Mouse (Mus musculus): ENCODE measurements around the gene Gm21834.

Gene Gm21834

GRCm38 (mm10) chr17:57742119-57742518 lies at the start of gene Gm21834:
Gene Gm21834, minus strand, starts transcription at chr17:57742219.
- no peak for DNase-seq (ENCODE audit: low spot score in 2 of 2)

GRCm38 (mm10) chr17:57788161-57788799 lies 46.3 kb upstream of the Gm21834 start:
- no peak for DNase-seq (ENCODE audit: low spot score in 2 of 2)

GRCm38 (mm10) chr17:57770904-57771303 lies 28.9 kb upstream of the Gm21834 start:
- no peak for DNase-seq (ENCODE audit: low spot score in 2 of 2)

- peak; percentile 26 to 30 for DNase-seq (ENCODE audit: low spot score in 2 of 2)
Measured at GRCm38 (mm10) chr17:57768622-57769610, 26.9 kb upstream of the Gm21834 start, which contains the start of gene Cntnap5c. Gene Cntnap5c, plus strand, starts transcription at chr17:57769570.

GRCm38 (mm10) chr17:57767306-57767705 lies 25.3 kb upstream of the Gm21834 start:
- DNase-seq (ENCODE audit: low spot score in 2 of 2) = no peak

GRCm38 (mm10) chr17:57758033-57758432 lies 16.0 kb upstream of the Gm21834 start:
- DNase-seq (ENCODE audit: low spot score in 2 of 2) = no peak

GRCm38 (mm10) chr17:57694791-57695190 lies 47.2 kb downstream of the Gm21834 start:
- DNase-seq (ENCODE audit: low spot score in 2 of 2) = peak; percentile 15 to 50
